Mouse (Mus musculus) adrenal gland, adult 18-20 months (tissue): ENCODE data around the gene Pde6d. TPM values are rescaled to one million over a fixed set of nuclear protein-coding genes. Genes with fewer than 3 reads are reported as not detected.

Experiments
- DNase-seq, 2 experiments: peaks; one replicate each; pipeline ENCODE4 v3.0.0; 2021 to 2022; ENCODE audit warnings: low spot score in 2 of 2
- long read RNA-seq, 2 experiments: library from polyadenylated mRNA; stranded (forward); transcript quantifications; one replicate each; pipeline ENCODE4 v2.0.0; 2021
- total RNA-seq, 2 experiments: library from RNA; stranded (reverse); gene quantifications; 1 replicate in 1 of 2; 2 replicates in 1 of 2; pipeline ENCODE4 v1.2.3; 2021

Pde6d gene
- 10 to 100 TPM; 25.3 to 26.0 TPM for total RNA-seq
- long read RNA-seq, experiment 1, transcript Pde6d-201 (5 exons, 1,159 nt), result major isoform, 13 of 14 reads
- long read RNA-seq, experiment 1, partial matches to known transcripts, result 0 of 14 reads
- long read RNA-seq, experiment 1, other reads (novel, unspliced or antisense), result 1 of 14 reads
- long read RNA-seq, experiment 2, transcript Pde6d-201 (5 exons, 1,159 nt), result major isoform, 41 of 47 reads
- long read RNA-seq, experiment 2, partial matches to known transcripts, result 1 of 47 reads
- long read RNA-seq, experiment 2, other reads (novel, unspliced or antisense), result 4 of 47 reads

DNA sequence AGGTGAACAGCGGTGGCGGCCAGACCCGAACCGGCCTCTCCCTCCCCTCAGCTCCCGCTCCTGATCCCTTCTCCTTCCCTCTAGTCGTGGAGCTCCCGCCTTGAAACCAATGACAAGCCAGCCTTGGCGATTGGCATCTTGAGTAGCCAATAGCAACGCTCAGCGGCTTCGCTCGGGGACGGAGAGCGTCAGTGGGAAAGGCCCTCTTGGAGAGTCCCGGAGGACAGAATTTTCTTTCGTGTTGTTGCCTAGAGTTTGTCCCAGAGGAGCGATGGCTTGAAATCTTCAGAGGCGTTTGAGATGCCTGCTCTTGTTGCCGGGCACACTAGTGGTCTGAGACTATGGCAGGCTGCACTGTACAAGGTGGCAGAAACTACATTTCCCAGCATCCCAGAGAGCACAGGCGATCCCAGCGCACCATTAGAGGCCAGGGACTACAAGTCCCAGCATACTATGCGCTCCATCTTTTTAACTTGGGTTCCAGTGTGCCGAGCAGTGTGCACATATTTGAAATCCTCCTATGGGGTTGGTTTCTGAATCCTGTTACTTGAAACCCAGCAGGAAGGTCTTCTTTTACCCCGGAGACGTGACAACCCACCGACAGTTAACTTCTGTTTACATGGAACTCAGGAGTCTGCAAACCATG, at the start of gene Pde6d, which contains the start of gene Cops7b:
TSS of gene Pde6d (minus strand) at position 179 of the 646 bp plus-strand sequence.
TSS of gene Cops7b (plus strand) at position 454 of the 646 bp plus-strand sequence.
- DNase-seq, result peak; percentile 88 to 90

DNA sequence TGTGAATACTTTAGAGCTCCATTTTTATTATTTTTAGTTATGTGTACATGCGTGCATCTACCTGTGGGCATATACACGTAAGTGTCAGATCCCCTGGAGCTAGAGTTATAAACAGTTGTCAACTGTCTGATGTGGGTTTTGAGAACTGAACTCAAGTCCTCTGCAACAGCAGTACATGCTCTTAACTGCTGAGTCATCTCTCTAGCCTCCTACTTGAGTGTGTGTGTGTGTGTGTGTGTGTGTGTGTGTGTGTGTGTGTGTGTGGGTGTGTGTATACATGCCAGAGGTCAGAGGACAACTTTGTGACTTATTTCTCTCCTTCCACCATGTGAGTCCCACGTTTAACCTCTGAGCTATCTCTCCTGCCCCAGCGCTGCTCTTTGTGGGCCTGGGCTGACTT, 48.1 kb upstream of the Pde6d start:
- DNase-seq, result no peak

DNA sequence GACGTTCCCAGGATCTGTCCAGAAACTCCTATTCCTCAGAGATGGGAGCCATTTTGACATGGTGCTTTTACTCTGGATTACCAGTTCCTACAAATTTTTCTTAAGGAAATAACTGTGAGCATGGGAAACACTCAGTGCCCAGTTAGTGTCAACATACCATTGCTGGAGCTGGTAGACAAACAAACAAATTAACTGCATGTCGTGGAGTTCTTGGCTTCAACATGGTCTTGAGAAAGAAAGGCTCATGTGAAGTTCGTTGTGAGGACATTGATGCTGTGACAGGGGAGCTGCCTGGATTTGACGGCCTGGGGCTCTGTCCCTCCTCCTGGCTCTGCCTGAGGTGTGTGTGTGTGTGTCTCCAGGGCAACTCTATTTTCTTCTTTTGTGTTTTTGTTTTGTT, 47.5 kb upstream of the Pde6d start:
- DNase-seq, result no peak

DNA sequence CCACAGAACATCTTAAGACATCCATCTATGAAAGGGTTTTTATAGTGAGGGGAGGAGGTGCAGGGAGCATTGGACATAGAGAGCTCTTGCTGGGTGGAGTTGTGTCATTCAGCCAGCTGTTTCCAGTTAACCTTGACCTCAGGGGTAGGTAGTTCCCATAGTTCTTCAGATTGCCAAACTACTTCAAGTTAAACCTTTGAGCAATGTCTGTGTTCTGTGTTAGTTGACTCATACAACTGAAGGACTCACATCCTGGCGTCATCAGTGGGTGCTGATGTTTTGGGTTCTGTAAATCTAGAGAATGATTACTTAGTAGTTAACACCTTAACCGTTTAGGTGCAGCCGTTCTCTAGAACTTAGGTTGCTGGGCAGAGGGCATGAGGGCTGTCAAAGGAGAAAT, 45.8 kb upstream of the Pde6d start:
- peak in 1 of 2 experiments; percentile 17 for DNase-seq

DNA sequence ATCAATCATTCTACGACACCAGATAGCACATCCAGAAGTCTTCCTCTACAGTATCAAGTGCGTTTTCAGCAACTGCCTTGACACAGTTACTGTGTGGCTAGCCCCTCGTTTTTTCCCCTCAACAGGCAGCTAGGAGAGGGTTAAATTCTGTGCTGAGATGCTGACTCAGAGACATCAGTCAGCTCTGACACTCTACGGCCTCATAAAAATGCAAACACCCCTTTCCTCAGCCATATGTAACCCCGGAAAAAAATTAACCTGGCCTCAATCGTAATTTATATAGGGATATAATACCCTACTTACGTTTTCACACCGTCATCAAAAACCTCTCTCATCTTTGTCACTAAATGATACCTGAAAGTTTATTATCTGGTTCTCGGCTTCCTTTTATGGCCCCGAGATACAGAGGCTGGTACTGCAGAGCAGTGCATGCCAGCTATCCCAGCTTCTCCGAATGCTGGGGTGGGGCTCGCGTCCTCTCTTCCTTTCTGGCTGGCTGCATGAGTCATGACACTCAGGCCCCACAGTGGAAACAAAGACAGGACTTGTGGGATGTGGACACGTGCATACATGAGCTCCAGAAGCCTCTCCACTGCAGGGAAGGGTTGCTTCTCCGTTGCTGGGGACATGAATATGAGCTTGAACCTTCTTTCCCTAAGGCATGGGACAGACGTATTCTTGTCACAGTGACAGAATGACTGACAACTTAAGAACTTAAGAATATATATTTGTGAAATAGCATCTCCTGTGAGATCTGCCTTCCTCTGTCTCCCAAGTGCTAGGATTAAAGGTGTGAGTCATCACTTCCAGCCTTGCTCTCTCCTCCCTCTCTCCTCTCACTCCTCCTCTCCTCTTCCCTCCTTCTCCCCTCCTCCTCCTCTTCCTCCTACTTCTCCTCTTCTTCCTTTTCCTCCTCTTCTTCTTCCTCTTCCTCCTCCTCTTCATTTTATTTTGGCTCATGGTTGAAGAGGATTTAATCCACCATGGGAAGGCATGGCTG, 40.9 kb upstream of the Pde6d start:
- DNase-seq, result no peak

DNA sequence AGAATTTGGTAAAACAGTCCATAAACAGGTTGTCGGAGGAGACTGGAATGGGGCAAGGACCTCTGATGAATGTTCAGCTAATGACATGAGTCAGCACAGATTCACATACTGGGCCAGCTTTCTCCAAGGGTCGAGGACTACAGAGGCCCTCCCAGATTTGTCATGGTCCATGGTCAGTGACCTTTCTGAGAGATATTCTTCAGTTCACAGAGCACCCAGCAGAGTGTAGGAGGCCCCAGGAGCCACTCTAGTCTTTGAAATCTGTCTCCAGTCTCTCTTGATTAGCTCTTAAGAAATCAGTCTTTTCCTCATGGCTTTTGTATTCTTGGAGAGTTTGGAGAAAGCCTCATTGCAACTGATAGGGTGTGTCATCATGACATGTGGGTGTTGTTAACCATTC, 39.9 kb upstream of the Pde6d start:
- DNase-seq, result peak in 1 of 2 experiments; percentile 21

DNA sequence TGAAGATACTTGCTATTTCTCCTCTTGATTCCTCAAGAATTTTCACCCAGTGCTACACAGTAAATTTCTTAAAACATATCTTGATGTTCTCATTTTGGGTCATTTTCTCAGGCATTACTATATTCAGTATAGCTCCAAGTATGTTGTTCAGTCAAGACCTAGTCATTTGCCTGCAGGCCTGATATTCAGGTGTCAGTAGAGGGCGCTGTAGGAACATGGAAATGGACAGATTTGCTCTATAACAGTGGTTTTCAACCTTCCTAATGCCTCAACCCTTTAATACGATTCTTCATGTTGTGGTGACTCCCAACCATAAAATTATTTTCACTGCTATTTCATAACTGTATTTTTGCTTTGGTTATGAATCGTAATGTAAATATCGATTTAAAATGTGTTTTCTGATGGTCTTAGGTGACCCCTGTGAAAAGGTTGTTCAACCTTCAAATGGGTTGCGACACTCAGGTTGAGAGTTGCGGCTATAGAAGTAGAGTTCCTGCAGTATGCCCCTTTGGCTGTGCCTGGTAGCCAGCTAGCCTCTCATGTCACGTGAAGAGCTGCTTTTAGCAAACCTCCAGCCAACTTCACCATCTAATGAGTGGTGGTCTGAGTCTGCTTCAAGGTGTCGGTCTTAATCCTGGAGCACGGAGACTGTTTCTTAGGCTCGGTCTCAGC, 36.2 kb upstream of the Pde6d start:
- peak; percentile 63 to 65 for DNase-seq

DNA sequence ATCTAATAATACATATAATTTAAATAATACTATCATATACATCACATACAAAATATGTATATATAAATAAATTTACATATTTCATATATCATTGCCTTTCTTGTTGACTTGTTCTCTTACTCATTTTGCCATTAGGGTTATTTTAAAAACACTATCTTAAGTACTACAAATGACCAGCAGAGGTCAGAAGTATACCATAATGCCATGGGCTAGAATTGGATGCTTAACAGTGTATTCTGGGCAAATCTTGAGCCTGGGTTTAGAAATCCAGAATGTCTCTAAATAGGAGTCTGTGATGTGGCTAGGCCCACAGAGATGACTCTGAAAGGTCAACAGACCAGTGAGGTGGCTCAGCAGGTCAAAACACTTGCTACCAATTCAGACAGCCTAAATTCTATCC, 31.8 kb upstream of the Pde6d start:
- no peak for DNase-seq

DNA sequence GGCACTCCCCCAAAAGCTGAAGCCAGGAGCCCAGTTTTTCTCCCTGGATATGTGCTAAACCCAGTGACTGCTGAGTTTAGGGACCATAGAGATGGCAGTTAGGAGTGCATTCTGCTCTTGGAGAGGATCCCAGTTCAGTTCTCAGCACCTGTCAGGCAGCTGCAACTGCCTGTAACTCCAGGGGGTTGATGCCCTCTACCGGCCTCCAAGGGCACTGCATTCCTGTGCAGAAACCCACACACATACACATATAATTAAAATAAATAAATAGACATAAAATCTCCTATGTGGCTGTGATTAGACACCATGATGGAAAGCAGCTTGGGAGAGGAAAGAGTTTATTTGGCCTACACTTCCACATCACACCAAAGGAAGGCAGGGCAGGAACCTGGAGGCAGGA, 29.7 kb upstream of the Pde6d start:
- DNase-seq, result no peak

DNA sequence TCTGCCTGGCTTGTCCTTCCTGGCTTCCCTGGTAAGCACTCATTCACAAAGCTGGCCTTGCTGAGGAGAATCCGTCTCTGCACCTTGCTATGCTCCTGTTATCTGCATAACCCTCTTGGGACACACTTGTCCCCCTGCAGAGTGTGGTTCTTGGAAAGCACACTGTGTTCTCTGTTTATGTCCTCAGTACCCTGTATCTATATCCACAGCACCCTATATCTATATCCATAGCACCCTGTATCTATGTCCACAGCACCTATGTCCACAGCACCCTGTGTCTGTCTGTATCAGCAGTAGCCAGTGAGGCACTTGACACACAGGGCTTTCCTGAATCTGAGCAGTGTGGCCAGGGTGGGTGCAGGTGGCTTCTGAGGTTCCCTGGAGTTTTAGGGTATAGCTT, 28.5 kb upstream of the Pde6d start:
- no peak for DNase-seq

DNA sequence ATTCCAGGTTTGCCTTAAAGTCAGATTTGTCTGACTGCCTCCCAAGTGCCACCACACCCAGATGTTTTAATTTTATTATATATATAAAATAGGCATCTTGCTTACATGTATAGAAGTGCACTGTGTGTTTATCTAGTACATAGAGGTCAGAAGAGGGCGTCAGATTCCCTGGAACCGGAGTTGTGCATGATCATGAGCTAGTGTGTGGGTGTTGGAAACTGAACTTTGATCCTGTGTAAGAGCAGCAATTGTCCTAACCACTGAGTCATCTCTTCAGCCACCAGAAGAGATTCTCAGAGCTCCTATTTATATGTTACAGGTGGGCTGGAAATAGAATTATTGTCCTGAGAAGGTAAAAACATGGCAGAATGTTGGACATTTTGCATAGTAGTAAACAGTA, 17.7 kb upstream of the Pde6d start:
- no peak for DNase-seq

DNA sequence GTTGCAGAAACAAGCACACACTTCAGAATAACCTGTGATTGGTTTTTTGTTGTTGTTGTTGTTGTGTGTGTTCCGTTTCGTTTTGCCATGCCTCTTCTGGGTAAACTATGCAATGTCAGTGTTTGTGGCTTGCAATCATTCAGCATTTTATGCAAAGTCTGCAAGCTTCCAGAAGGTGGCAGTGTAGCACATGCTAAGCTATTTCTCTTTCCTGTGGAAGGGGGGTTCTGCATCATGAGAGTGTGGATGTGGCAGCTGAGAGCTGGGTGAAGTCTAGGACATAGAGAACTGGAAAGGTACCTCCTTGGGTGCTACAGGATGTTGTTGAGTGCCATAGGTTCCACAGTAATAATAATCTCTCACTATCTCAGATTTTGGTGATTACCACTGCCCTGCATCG, 16.1 kb upstream of the Pde6d start:
- DNase-seq, result no peak

DNA sequence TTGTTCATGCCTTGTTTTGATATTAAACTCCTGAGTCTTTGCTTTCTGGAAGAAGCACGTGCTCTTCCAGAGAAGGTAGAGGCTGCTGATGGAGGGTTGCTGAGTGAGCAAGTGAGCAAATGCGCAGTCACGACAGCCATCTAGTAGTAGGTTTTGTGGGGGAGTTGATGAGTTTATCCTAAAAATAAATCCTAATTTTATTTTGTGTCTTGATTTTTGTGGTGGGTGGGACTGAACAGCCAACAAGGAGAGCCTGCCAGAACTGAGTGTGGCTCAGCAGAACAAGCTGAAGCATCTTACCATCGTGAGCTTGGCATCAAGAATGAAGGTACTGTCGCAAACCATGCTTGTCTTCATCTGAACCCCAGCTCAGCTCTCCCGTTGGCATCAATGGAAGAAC, 14.1 kb upstream of the Pde6d start:
- DNase-seq, result no peak

DNA sequence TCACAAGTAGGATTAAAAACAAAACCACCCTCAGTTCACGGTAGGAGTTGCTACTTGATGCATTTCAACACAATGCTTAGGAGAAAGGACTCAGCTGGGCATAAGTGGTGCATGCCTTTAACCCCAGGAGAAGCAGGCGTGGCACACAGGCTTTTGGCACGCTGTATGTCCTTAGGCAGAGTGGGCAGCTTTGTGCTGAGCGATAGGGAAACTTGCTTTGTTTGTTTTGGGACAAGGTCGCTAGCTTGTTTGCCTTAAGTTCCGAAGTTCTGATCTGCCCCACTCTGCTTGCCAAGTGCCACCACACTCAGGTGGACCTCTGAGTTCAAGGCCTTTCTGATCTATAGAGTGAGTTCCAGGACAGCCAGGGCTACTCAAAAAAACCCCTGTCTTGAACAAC, 12.9 kb upstream of the Pde6d start:
- DNase-seq, result no peak

DNA sequence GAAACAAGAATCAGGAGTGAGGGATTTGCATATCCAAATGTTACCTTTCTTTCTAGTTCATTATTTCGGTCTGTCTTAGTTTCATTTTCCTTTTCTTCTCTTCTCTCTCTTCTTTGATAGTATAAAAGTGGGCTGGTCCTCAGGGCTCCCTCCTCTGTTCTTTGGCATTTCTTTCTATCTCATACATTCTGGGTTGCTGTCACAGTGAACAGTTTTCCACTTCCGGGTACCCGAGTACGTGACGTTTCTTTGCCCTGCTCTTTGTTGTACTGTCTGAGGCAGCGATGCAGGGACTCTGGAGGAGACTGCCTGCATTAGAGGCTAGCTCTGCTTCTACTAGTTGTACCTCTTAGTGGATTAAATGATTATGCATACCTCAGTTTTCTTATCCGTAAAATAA, 12.1 kb upstream of the Pde6d start:
- DNase-seq, result no peak

DNA sequence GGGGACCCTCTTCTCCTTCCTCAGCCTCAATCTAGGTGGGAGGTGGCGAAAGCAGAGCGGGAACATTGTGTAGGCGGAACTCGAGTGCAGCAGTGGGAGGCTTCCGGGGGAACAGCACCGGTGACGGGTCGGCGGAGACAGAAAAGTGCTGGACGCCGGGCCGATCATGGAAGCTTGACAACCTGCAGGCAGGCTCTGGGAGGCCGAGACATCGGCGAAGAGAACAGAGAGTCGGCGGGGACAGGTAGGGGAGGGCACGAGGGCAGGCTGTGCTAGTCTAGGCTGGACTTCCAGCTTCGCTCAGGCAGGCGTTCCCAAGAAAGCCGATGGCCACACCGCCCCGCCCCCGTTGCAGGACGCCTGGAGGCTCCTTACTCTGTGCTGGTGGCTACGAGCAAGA, 4.6 kb upstream of the Pde6d start:
- peak; percentile 76 to 80 for DNase-seq

DNA sequence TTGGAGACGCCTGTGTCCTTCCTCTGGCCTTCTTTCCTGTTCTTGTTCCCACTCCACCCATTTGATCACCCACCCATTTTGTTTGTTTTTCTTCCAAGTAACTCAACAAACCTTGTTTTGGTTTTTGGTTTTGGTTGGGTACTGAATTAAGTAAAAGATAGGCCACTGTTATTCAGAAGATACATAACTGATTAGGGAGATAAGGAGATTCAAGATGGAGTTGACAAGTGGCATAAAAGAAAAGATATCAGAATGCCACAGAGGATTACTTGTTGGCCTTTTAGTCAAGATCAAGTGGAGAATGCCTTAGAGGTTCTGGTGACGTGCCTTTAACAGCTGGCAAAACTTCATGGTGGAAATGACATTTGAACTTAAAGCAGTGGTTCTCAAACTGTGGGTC, 1.3 kb upstream of the Pde6d start:
- no peak for DNase-seq

DNA sequence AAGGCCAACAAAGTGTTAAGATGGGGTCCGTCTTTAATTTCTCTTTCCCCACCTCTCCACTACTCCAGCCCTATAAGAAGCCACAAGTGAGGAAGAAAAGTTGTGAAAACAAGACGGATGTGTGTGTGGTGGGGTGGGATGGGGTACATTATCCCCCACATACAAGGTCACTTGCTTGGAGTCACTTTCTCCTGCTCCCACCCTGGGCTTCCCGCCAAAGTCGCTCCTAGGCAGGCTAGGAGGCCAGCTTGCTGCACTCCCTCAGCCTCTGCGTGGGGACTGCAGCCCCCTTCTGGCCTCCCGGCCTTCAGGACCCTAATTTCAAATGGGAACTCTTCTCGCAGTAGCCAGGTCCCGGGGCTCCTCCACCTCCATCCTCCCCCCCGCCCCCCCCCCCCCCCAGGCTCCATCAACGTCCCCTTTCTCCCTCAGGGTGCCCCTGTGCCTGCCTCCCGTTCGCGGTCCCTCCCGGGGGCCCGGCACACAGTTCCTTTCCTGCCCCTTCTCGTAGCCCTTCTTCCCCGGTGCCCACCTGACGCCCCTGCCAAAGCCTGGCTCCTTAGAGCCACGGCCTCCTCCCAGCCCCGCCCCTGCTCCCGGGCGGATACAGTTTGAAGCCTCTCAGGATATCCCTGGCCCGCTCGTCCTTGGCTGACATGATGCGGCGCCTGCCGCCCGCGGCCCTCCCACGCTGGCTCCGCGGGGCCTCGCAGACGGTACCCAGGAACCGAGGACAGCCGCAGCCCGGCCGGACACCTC, 558 bp downstream of the Pde6d start:
- peak in 1 of 2 experiments; percentile 27 for DNase-seq

DNA sequence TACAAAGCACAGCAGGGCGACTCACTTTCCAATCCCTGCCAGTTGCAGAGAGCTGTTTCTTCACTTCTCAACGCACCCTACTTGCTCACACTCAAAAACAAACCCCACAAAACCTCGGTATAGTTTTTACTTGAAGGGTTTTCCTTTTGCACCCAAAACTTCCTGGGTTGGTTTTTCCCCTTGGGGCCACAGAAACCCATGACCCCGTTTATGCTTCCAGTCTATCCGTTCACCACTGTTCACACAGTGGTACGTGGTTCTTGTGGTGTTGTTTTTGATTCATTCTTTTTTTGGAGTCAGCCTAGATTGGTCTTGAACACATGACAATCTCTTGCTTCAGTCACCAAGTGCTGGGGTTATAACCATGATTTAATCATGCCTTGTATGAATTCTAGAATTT, 2.0 kb downstream of the Pde6d start:
- DNase-seq, result no peak

DNA sequence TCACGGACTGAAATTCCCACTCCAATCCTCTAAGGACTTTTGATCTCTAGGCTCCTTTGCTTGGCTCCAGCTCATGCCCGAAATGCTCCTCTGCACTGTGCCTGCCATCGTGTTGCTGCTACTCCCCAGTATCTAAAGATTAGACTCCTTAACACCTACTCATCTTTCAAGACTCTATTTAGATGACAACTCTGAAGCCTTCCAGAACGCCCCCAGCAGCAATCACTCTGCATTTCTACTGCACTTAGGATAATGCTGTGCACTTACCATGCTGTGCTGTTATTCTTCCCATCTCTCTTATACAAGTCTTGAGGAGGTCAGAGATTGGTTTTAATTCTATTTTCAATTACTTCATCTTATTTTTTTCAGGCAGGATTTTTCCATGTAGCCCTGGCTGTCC, 10.5 kb downstream of the Pde6d start:
- no peak for DNase-seq
